Mouse (Mus musculus): ENCODE measurements around the gene 1110051M20Rik. TPM values are rescaled to one million over a fixed set of nuclear protein-coding genes. Genes with fewer than 3 reads are reported as not detected.

1110051M20Rik gene
- polyA plus RNA-seq, 1 experiment, result 2.6 TPM

- H3K4me1 ChIP-seq, result peaks cover 9% of the 10 kb centered on the region
- no peak overlapping the region for H3K4me3 ChIP-seq (replicated peaks)
- TF ChIP-seq GATA1 (IDR thresholded peaks at IDR 0.05; ENCODE audit: borderline replicate concordance, low read length) (no peak), FLI1 (IDR thresholded peaks at IDR 0.05; ENCODE audit: low read length) (no peak)
- H3K9me3 ChIP-seq, result peaks cover 9% of the 10 kb centered on the region
- H3K36me3 ChIP-seq (replicated peaks; ENCODE audit: low read length), result no peaks in the 10 kb centered on the region
- H3K27me3 ChIP-seq (replicated peaks), result peaks cover 12% of the 10 kb centered on the region
These were observed 81.2 kb downstream of the 1110051M20Rik start for GRCm38 (mm10) chr2:91363272-91363671.

- TF ChIP-seq GATA1 (IDR thresholded peaks at IDR 0.05; ENCODE audit: borderline replicate concordance, low read length) (no peak), FLI1 (IDR thresholded peaks at IDR 0.05; ENCODE audit: low read length) (no peak)
- Histone ChIP-seq H3K36me3 (replicated peaks; ENCODE audit: low read length) (no peaks in the 10 kb centered on the region), H3K4me1 (peaks cover 9% of the 10 kb centered on the region), H3K27me3 (replicated peaks) (peaks cover 11% of the 10 kb centered on the region), H3K4me3 (replicated peaks) (peak overlapping the region; percentile 30), H3K9me3 (no peaks in the 10 kb centered on the region)
These were observed 83.4 kb downstream of the 1110051M20Rik start for GRCm38 (mm10) chr2:91361068-91361528.

GRCm38 (mm10) chr2:91355767-91356166, 88.7 kb downstream of the 1110051M20Rik start:
- peaks cover 5% of the 10 kb centered on the region; the same call in 1 of the 2 replicates for H3K4me1 ChIP-seq
- no peaks in the 10 kb centered on the region for H3K36me3 ChIP-seq (replicated peaks; ENCODE audit: low read length)
- no peaks in the 10 kb centered on the region for H3K9me3 ChIP-seq
- TF ChIP-seq GATA1 (IDR thresholded peaks at IDR 0.05; ENCODE audit: borderline replicate concordance, low read length) (no peak), FLI1 (IDR thresholded peaks at IDR 0.05; ENCODE audit: low read length) (no peak)
- H3K4me3 ChIP-seq (replicated peaks), result no peak overlapping the region
- H3K27me3 ChIP-seq (replicated peaks), result peaks cover 6% of the 10 kb centered on the region

- TF ChIP-seq GATA1 (IDR thresholded peaks at IDR 0.05; ENCODE audit: borderline replicate concordance, low read length) (no peak), FLI1 (IDR thresholded peaks at IDR 0.05; ENCODE audit: low read length) (no peak)
- Histone ChIP-seq H3K4me1 (peaks cover 5% of the 10 kb centered on the region; the same call in 1 of the 2 replicates), H3K4me3 (replicated peaks) (no peak overlapping the region), H3K36me3 (replicated peaks; ENCODE audit: low read length) (no peaks in the 10 kb centered on the region), H3K9me3 (no peaks in the 10 kb centered on the region), H3K27me3 (replicated peaks) (peaks cover 3% of the 10 kb centered on the region)
These were observed 89.6 kb downstream of the 1110051M20Rik start for GRCm38 (mm10) chr2:91354727-91355403.

- TF ChIP-seq GATA1 (IDR thresholded peaks at IDR 0.05; ENCODE audit: borderline replicate concordance, low read length) (no peak), FLI1 (IDR thresholded peaks at IDR 0.05; ENCODE audit: low read length) (no peak)
- no peaks in the 10 kb centered on the region for H3K9me3 ChIP-seq
- H3K36me3 ChIP-seq (replicated peaks; ENCODE audit: low read length), result no peaks in the 10 kb centered on the region
- peaks cover 2% of the 10 kb centered on the region for H3K27me3 ChIP-seq (replicated peaks)
- H3K4me3 ChIP-seq (replicated peaks), result no peak overlapping the region
- H3K4me1 ChIP-seq, result peaks cover 5% of the 10 kb centered on the region; the same call in 1 of the 2 replicates
These were observed 90.7 kb downstream of the 1110051M20Rik start for GRCm38 (mm10) chr2:91353854-91354253.

- H3K36me3 ChIP-seq (replicated peaks; ENCODE audit: low read length), result no peaks in the 10 kb centered on the region
- peaks cover 5% of the 10 kb centered on the region; the same call in 1 of the 2 replicates for H3K4me1 ChIP-seq
- H3K9me3 ChIP-seq, result no peaks in the 10 kb centered on the region
- TF ChIP-seq FLI1 (IDR thresholded peaks at IDR 0.05; ENCODE audit: low read length), result no peak
- TF ChIP-seq GATA1 (IDR thresholded peaks at IDR 0.05; ENCODE audit: borderline replicate concordance, low read length), result no peak
- H3K27me3 ChIP-seq (replicated peaks), result peaks cover 2% of the 10 kb centered on the region
- no peak overlapping the region for H3K4me3 ChIP-seq (replicated peaks)
These were observed 92.7 kb downstream of the 1110051M20Rik start for GRCm38 (mm10) chr2:91351841-91352240.

GRCm38 (mm10) chr2:91349974-91350457, 94.5 kb downstream of the 1110051M20Rik start:
- H3K27me3 ChIP-seq (replicated peaks), result peaks cover 2% of the 10 kb centered on the region
- peaks cover 5% of the 10 kb centered on the region; the same call in 1 of the 2 replicates for H3K4me1 ChIP-seq
- no peaks in the 10 kb centered on the region for H3K36me3 ChIP-seq (replicated peaks; ENCODE audit: low read length)
- no peaks in the 10 kb centered on the region for H3K9me3 ChIP-seq
- no peak overlapping the region for H3K4me3 ChIP-seq (replicated peaks)
- no peak for TF ChIP-seq FLI1 (IDR thresholded peaks at IDR 0.05; ENCODE audit: low read length)
- no peak for TF ChIP-seq GATA1 (IDR thresholded peaks at IDR 0.05; ENCODE audit: borderline replicate concordance, low read length)

GRCm38 (mm10) chr2:91348936-91349335, 95.6 kb downstream of the 1110051M20Rik start:
- H3K27me3 ChIP-seq (replicated peaks), result peaks cover 2% of the 10 kb centered on the region
- H3K4me1 ChIP-seq, result no peaks in the 10 kb centered on the region
- no peaks in the 10 kb centered on the region for H3K36me3 ChIP-seq (replicated peaks; ENCODE audit: low read length)
- H3K9me3 ChIP-seq, result no peaks in the 10 kb centered on the region
- no peak overlapping the region for H3K4me3 ChIP-seq (replicated peaks)
- TF ChIP-seq FLI1 (IDR thresholded peaks at IDR 0.05; ENCODE audit: low read length) (no peak), GATA1 (IDR thresholded peaks at IDR 0.05; ENCODE audit: borderline replicate concordance, low read length) (no peak)

- no peaks in the 10 kb centered on the region for H3K36me3 ChIP-seq (replicated peaks; ENCODE audit: low read length)
- peaks cover 7% of the 10 kb centered on the region for H3K9me3 ChIP-seq
- no peak for TF ChIP-seq FLI1 (IDR thresholded peaks at IDR 0.05; ENCODE audit: low read length)
- no peak for TF ChIP-seq GATA1 (IDR thresholded peaks at IDR 0.05; ENCODE audit: borderline replicate concordance, low read length)
- H3K4me3 ChIP-seq (replicated peaks), result no peak overlapping the region
- no peaks in the 10 kb centered on the region for H3K4me1 ChIP-seq
- peaks cover 6% of the 10 kb centered on the region for H3K27me3 ChIP-seq (replicated peaks)
These were observed 98.9 kb downstream of the 1110051M20Rik start for GRCm38 (mm10) chr2:91345644-91346043.

GRCm38 (mm10) chr2:91339591-91339990, 104.9 kb downstream of the 1110051M20Rik start:
- Histone ChIP-seq H3K9me3 (peaks cover 7% of the 10 kb centered on the region), H3K36me3 (replicated peaks; ENCODE audit: low read length) (no peaks in the 10 kb centered on the region), H3K4me3 (replicated peaks) (no peak overlapping the region), H3K4me1 (no peaks in the 10 kb centered on the region; the same call in 1 of the 2 replicates), H3K27me3 (replicated peaks) (peaks cover 13% of the 10 kb centered on the region)
- no peak for TF ChIP-seq GATA1 (IDR thresholded peaks at IDR 0.05; ENCODE audit: borderline replicate concordance, low read length)
- TF ChIP-seq FLI1 (IDR thresholded peaks at IDR 0.05; ENCODE audit: low read length), result no peak

Measured in megakaryocyte, embryonic 14.5 days (primary cell).